Mouse (Mus musculus) G1E-ER4 (cell line): ENCODE data around the gene Cldn34c4. TPM values are rescaled to one million over a fixed set of nuclear protein-coding genes. Genes with fewer than 3 reads are reported as not detected.

Experiments
- GATA1 ChIP-seq: IDR thresholded peaks from one replicate; pipeline ENCODE4 v1.8.0; 2012; ENCODE audit warnings: low read length, inconsistent platforms
- polyA plus RNA-seq: library from polyadenylated mRNA; stranded (reverse); fragments of >175 nt; gene quantifications from 2 replicates; pipeline ENCODE4 v1.2.3, GENCODE M21; 2012

Cldn34c4 gene
- polyA plus RNA-seq, result not detected in 2 replicates

DNA sequence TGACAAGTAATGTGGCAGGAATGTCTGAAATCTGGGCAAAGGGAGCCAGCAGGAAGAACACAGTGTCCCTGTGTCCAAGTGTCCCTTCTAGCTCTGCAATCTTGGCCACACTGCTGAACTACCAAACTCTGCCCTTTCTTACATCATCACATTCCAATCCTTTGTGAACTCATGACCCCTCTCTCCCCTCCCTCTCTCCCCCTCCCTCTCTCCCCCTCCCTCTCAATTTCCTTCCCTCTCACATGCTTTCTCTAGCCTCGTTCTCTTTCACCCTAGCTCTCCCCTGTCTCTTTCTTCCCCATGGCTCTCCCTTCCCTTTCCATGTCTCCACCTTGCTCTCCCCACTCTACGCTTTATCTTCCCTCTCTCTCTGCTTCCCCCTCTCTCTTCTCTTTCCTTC is at the start of gene Cldn34c4:
Gene Cldn34c4, minus strand, starts transcription at position 101 of the 400 bp plus-strand sequence.
- TF ChIP-seq GATA1, result no peak

DNA sequence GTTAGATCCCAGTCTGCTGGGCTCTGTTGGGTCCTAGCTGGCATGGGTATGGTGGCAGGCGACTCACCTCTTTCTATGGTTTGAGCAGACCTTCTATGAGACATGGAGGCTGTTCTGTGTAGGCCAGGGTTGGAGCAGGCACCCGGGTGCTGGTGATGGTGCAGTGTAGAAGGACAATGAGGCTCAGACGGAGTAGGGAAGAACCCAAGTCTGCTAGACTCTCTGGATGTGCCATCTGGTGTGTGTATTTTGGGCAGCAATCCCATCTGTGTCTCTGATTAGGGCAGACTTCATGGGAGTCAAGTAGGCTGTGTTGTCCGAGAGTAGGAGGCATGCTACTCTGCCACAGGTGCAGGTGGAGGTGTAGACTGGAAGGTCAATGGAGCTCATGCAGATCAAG is 10.7 kb upstream of the Cldn34c4 start:
- TF ChIP-seq GATA1, result no peak
